8 mouse cellular contexts compared by ENCODE assay signal in genomic region chr6:142757334-142757965, GRCm38 (mm10). TPM values are rescaled to one million over a fixed set of nuclear protein-coding genes. Genes with fewer than 3 reads are reported as not detected.
DNase-seq lines count a peak whose midpoint lies in the region; ATAC-seq lines count a peak whose summit lies in the region.

No protein-coding gene starts in this region.

- 45% methylated on average over 10 of the region's 10 CpGs for WGBS in embryonic facial prominence, embryonic 15.5 days
- WGBS in intestine, embryonic 14.5 days: 33% methylated on average over 10 of the region's 10 CpGs
- WGBS in midbrain, embryonic 13.5 days: 48% methylated on average over 10 of the region's 10 CpGs

- peak overlapping the region; percentile 73 for H3K4me3 ChIP-seq in embryonic facial prominence, embryonic 15.5 days (replicated peaks)
- peak overlapping the region; percentile 90 for H3K4me3 ChIP-seq in intestine, embryonic 14.5 days (ENCODE audit: low read depth, low read length)
- peak overlapping the region; percentile 89 for H3K4me3 ChIP-seq in midbrain, embryonic 13.5 days (replicated peaks)

- H3K36me3 ChIP-seq in embryonic facial prominence, embryonic 15.5 days: 0 out of 2 replicates have a peak, but pooled peaks cover 2% of the 10 kb centered on the region
- peaks cover 22% of the 10 kb centered on the region for H3K36me3 ChIP-seq in intestine, embryonic 14.5 days (ENCODE audit: control insufficient read depth, insufficient read depth, low read length)
- peaks cover 12% of the 10 kb centered on the region for H3K36me3 ChIP-seq in midbrain, embryonic 13.5 days

- H3K4me1 ChIP-seq in embryonic facial prominence, embryonic 15.5 days: peaks cover 13% of the 10 kb centered on the region; the same call in 1 of the 2 replicates
- H3K4me1 ChIP-seq in intestine, embryonic 14.5 days (replicated peaks; ENCODE audit: control insufficient read depth, insufficient read depth, low read length): peaks cover 15% of the 10 kb centered on the region
- H3K4me1 ChIP-seq in midbrain, embryonic 13.5 days (replicated peaks): peaks cover 28% of the 10 kb centered on the region

- peak; percentile 72 for DNase-seq in thymus, postnatal 0 days (ENCODE audit: low spot score)
- DNase-seq in thymus, postnatal 4 days: no peak
- DNase-seq in intestine, embryonic 14.5 days (ENCODE audit: low spot score): no peak
- DNase-seq in cerebellum, adult 9-11 months: no peak
- DNase-seq in frontal cortex, postnatal 14 days (ENCODE audit: low spot score in 2 of 2): no peak
- DNase-seq in cerebellum, adult 11 months: no peak

- H3K4me2 ChIP-seq in embryonic facial prominence, embryonic 15.5 days (replicated peaks): peak overlapping the region; percentile 77
- H3K4me2 ChIP-seq in intestine, embryonic 14.5 days (ENCODE audit: low read length): peak overlapping the region; percentile 72
- H3K4me2 ChIP-seq in midbrain, embryonic 13.5 days (replicated peaks): peak overlapping the region; percentile 67

- H3K27ac ChIP-seq in embryonic facial prominence, embryonic 15.5 days (replicated peaks): peak overlapping the region; percentile 72
- H3K27ac ChIP-seq in intestine, embryonic 14.5 days (ENCODE audit: low read depth): peak overlapping the region; percentile 85
- H3K27ac ChIP-seq in midbrain, embryonic 13.5 days: peak overlapping the region; percentile 87

- H3K9me3 ChIP-seq in embryonic facial prominence, embryonic 15.5 days (replicated peaks): no peaks in the 10 kb centered on the region
- no peaks in the 10 kb centered on the region for H3K9me3 ChIP-seq in intestine, embryonic 14.5 days (ENCODE audit: control insufficient read depth, low read length)
- H3K9me3 ChIP-seq in midbrain, embryonic 13.5 days: no peaks in the 10 kb centered on the region

- no peak for ATAC-seq in embryonic facial prominence, embryonic 15.5 days (ENCODE audit: insufficient number of reproducible peaks, low FRiP score, low TSS enrichment, low read depth)
- no peak for ATAC-seq in intestine, embryonic 14.5 days (replicated peaks; ENCODE audit: low FRiP score, low TSS enrichment, low read depth)
- no peak for ATAC-seq in midbrain, embryonic 13.5 days

- peaks cover 15% of the 10 kb centered on the region for H3K27me3 ChIP-seq in embryonic facial prominence, embryonic 15.5 days
- peaks cover 11% of the 10 kb centered on the region; the same call in 1 of the 2 replicates for H3K27me3 ChIP-seq in intestine, embryonic 14.5 days (replicated peaks; ENCODE audit: control insufficient read depth, insufficient read depth, low read length)
- H3K27me3 ChIP-seq in midbrain, embryonic 13.5 days: peaks cover 14% of the 10 kb centered on the region

- peak overlapping the region; percentile 72 for H3K9ac ChIP-seq in embryonic facial prominence, embryonic 15.5 days
- H3K9ac ChIP-seq in intestine, embryonic 14.5 days (ENCODE audit: low read length): peak overlapping the region; percentile 90
- peak overlapping the region; percentile 92 for H3K9ac ChIP-seq in midbrain, embryonic 13.5 days (replicated peaks)

RNA-seq across cellular contexts. Expression of gene Cmas, which starts 1.0 kb away (rescaled TPM):
- 84.6 and 94.4 TPM in 2 replicates for polyA plus RNA-seq in thymus, postnatal 0 days (2015; fragmentation: Nextera tagmentation; extraction: Ambion mirVana)
- 81.9 and 83.5 TPM in 2 replicates for polyA plus RNA-seq in embryonic facial prominence, embryonic 15.5 days (2015; fragmentation: Nextera tagmentation; extraction: Ambion mirVana)
- 109 and 112 TPM in 2 replicates for polyA plus RNA-seq in intestine, embryonic 14.5 days (2014; fragmentation: Nextera tagmentation; extraction: Ambion mirVana)
- polyA plus RNA-seq in midbrain, embryonic 13.5 days (2015; fragmentation: Nextera tagmentation; extraction: Ambion mirVana): 183 and 184 TPM in 2 replicates

RNA-seq across cellular contexts. Expression of gene Sult6b2, which starts 46.9 kb away (rescaled TPM):
- 0.14 TPM in 1 of 2 replicates, not detected in the other for polyA plus RNA-seq in thymus, postnatal 0 days (2015; fragmentation: Nextera tagmentation; extraction: Ambion mirVana)
- not detected in 2 replicates for polyA plus RNA-seq in embryonic facial prominence, embryonic 15.5 days (2015; fragmentation: Nextera tagmentation; extraction: Ambion mirVana)
- 0.19 and 0.28 TPM in 2 replicates for polyA plus RNA-seq in intestine, embryonic 14.5 days (2014; fragmentation: Nextera tagmentation; extraction: Ambion mirVana)
- 0.18 and 0.26 TPM in 2 replicates for polyA plus RNA-seq in midbrain, embryonic 13.5 days (2015; fragmentation: Nextera tagmentation; extraction: Ambion mirVana)

RNA-seq across cellular contexts. Expression of gene Abcc9, which starts 55.3 kb away (rescaled TPM):
- 1.5 and 1.7 TPM in 2 replicates for polyA plus RNA-seq in thymus, postnatal 0 days (2015; fragmentation: Nextera tagmentation; extraction: Ambion mirVana)
- polyA plus RNA-seq in embryonic facial prominence, embryonic 15.5 days (2015; fragmentation: Nextera tagmentation; extraction: Ambion mirVana): 4.9 TPM in 2 replicates
- 18.2 and 18.7 TPM in 2 replicates for polyA plus RNA-seq in intestine, embryonic 14.5 days (2014; fragmentation: Nextera tagmentation; extraction: Ambion mirVana)
- 2.7 and 3.1 TPM in 2 replicates for polyA plus RNA-seq in midbrain, embryonic 13.5 days (2015; fragmentation: Nextera tagmentation; extraction: Ambion mirVana)
